In the genomic region with DNA sequence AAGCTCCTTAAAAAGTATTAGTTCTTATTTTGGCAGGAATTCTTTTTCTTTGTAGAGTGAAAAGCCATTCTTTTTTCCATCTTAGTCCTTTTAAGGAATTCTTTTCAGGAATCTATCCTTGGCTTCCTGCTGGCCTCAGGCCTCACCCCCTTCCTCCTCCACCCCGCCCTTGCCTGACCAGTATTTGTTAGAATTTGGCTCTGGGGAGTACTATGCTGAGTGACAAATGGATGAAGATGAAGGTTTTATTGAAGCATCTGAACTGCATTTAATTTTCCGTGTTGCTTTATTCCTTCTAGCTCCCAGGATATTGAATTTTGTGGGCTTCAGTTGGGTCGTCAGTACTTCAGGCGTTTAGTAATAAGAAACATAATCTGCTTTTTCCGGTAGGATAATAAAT, we compare ENCODE assay signal across 8 mouse cellular contexts. TPM values are rescaled to one million over a fixed set of nuclear protein-coding genes. Genes with fewer than 3 reads are reported as not detected.
DNase-seq lines count a peak whose midpoint lies in the region; ATAC-seq and TF ChIP-seq lines count a peak whose summit lies in the region.

No protein-coding gene starts in this region.

- H3K9me3 ChIP-seq in liver, postnatal 0 days (ENCODE audit: low read length): no peaks in the 10 kb centered on the region

- H3K36me3 ChIP-seq in liver, postnatal 0 days (replicated peaks; ENCODE audit: insufficient read depth, low read length): no peaks in the 10 kb centered on the region

- peak overlapping the region; percentile 72 for H3K4me2 ChIP-seq in liver, postnatal 0 days (ENCODE audit: low read depth, low read length)

- 4% methylated on average over 5 of the region's 5 CpGs for WGBS in liver, postnatal 0 days (ENCODE audit: insufficient replicate concordance)
- WGBS in olfactory bulb, adult 2 months: under 1% methylated on average over 5 of the region's 5 CpGs

- peak overlapping the region; percentile 72 for H3K4me3 ChIP-seq in liver, postnatal 0 days (ENCODE audit: low read depth, low read length)
- H3K4me3 ChIP-seq in olfactory bulb, adult 2 months (ENCODE audit: insufficient read depth, low read depth, low read length): peak overlapping the region; percentile 99

- no peak for TF ChIP-seq CTCF in liver, postnatal 0 days (IDR thresholded peaks at IDR 0.05; ENCODE audit: low read depth)
- TF ChIP-seq CTCF in olfactory bulb, adult 2 months (IDR thresholded peaks at IDR 0.05; ENCODE audit: insufficient read depth, low read depth, low read length): no peak

- H3K4me1 ChIP-seq in liver, postnatal 0 days (ENCODE audit: insufficient read depth): 0 out of 2 replicates have a peak, but pooled peaks cover 6% of the 10 kb centered on the region
- H3K4me1 ChIP-seq in olfactory bulb, adult 2 months (ENCODE audit: control insufficient read depth, insufficient read depth, low read length): peaks cover 2% of the 10 kb centered on the region; the same call in 1 of the 2 replicates

- no peak for TF ChIP-seq EP300 in liver, postnatal 0 days (IDR thresholded peaks at IDR 0.05; ENCODE audit: low read depth)

- no peak for ATAC-seq in liver, postnatal 0 days

- no peaks in the 10 kb centered on the region for H3K27me3 ChIP-seq in liver, postnatal 0 days (ENCODE audit: insufficient read depth, low read length)

- no peak for TF ChIP-seq POLR2A in olfactory bulb, adult 2 months (IDR thresholded peaks at IDR 0.05; ENCODE audit: insufficient read depth, low read depth, low read length)

- peak; percentile 12 for DNase-seq in right cerebral cortex, postnatal 25 days
- DNase-seq in right cerebral cortex, adult 18-20 months: no peak
- DNase-seq in cerebellum, postnatal 14 days: peak; percentile 60 to 63
- DNase-seq in heart, adult 18-20 months: peak; percentile 69 to 72
- DNase-seq in kidney, adult 18-20 months: peak; percentile 37
- DNase-seq in liver, postnatal 0 days: peak; percentile 15
- DNase-seq in layer of hippocampus, adult 11-12 months (ENCODE audit: low spot score): no peak

- peak overlapping the region; percentile 79 for H3K9ac ChIP-seq in liver, postnatal 0 days (replicated peaks)

- H3K27ac ChIP-seq in liver, postnatal 0 days (ENCODE audit: low read depth): peak overlapping the region; percentile 95
- peak overlapping the region; percentile 100 for H3K27ac ChIP-seq in olfactory bulb, adult 2 months (ENCODE audit: insufficient read depth, low read depth, low read length)

RNA-seq across cellular contexts. Expression of a gene that starts 1.2 kb away (rescaled TPM):
- 100 to 1,000 TPM; 149 to 178 TPM for total RNA-seq in heart, adult 18-20 months (2021)
- polyA plus RNA-seq in liver, postnatal 0 days (2015; fragmentation: Nextera tagmentation; extraction: Ambion mirVana): 7.9 and 9.2 TPM in 2 replicates
- 72.7 and 297 TPM in 2 replicates for polyA plus RNA-seq in olfactory bulb, adult 2 months (2012; ENCODE audit: insufficient read depth, insufficient read length, low replicate concordance, missing spikeins)

Comparison
In these comparisons a context has a peak if more than half of its experiments do, and no peak if none do; other contexts are left out.
1. DNase-seq: peak in right cerebral cortex, postnatal 25 days (single experiment), cerebellum, postnatal 14 days (2 of 2), heart, adult 18-20 months (2 of 2), kidney, adult 18-20 months (single experiment) and liver, postnatal 0 days (single experiment); none in right cerebral cortex, adult 18-20 months (single experiment) and layer of hippocampus, adult 11-12 months (single experiment).